Mouse (Mus musculus): Measurements from ENCODE around the gene Vps37b. TPM values are rescaled to one million over a fixed set of nuclear protein-coding genes. Genes with fewer than 3 reads are reported as not detected.

The Vps37b gene
- polyA plus RNA-seq, 1 experiment from 2014 or later, result 30.7 TPM

DNA sequence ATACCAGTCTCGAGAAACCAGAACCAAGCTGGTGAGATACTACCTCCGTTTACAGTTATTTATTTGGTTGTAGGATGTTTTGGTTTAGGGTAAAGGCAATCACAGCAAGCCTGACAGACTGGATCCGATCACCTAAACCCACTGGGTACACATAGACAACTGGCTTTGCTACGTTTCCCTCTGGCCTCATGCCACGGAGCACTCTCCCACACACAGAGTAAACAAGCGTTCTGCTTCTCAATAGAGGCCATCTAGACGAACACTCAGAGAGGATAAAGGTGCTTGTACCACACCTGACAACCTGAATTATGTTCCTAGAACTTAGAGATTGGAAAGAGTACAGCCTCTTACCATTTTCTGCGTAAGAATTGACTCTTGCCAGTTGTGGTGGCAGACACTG, 71.9 kb downstream of the Vps37b start:
- no peak overlapping the region for H3K27ac ChIP-seq
- ATAC-seq (replicated peaks; ENCODE audit: low FRiP score, low read depth), result no peak
- no peaks in the 10 kb centered on the region for H3K4me1 ChIP-seq (replicated peaks; ENCODE audit: insufficient read depth, low read length)
- no peaks in the 10 kb centered on the region for H3K9me3 ChIP-seq (replicated peaks; ENCODE audit: low read length)
- no peak overlapping the region for H3K4me3 ChIP-seq (replicated peaks; ENCODE audit: low read depth, low read length)
- 63% methylated on average over 8 of the region's 8 CpGs for WGBS
- no peak for TF ChIP-seq CTCF (IDR thresholded peaks at IDR 0.05; ENCODE audit: low read depth)
- H3K4me2 ChIP-seq (ENCODE audit: low read length), result no peak overlapping the region
- DNase-seq (ENCODE audit: low spot score), result no peak
- no peak overlapping the region for H3K9ac ChIP-seq (ENCODE audit: low read depth, low read length)
- no peaks in the 10 kb centered on the region for H3K27me3 ChIP-seq (ENCODE audit: insufficient read depth, low read length)
- H3K36me3 ChIP-seq (ENCODE audit: insufficient read depth, low read length), result no peaks in the 10 kb centered on the region

DNA sequence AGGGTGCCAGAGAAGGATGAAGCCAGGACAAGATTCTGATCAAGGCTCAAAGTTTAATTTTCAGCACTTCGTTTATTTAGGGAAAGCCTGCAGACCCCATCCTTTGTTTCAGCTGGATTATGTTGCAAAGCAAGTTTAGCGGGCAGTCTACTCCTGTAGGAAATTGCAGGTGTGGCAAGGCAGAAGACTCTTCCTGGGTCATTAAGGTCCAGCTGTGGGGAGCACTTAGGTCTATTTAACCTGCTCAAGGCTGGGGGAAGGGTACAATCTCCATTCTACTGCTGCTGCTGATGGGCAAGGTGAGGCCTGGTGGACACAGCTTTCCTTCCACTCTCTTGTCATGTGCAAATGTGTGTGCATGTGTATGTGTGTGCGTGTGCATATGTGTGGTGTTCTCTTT, 73.1 kb downstream of the Vps37b start:
- no peak overlapping the region for H3K4me3 ChIP-seq (replicated peaks; ENCODE audit: low read depth, low read length)
- H3K27ac ChIP-seq, result no peak overlapping the region
- H3K4me1 ChIP-seq (replicated peaks; ENCODE audit: insufficient read depth, low read length), result no peaks in the 10 kb centered on the region
- no peak overlapping the region for H3K9ac ChIP-seq (ENCODE audit: low read depth, low read length)
- no peaks in the 10 kb centered on the region for H3K27me3 ChIP-seq (ENCODE audit: insufficient read depth, low read length)
- no peaks in the 10 kb centered on the region for H3K36me3 ChIP-seq (ENCODE audit: insufficient read depth, low read length)
- no peak overlapping the region for H3K4me2 ChIP-seq (ENCODE audit: low read length)
- no peak for TF ChIP-seq CTCF (IDR thresholded peaks at IDR 0.05; ENCODE audit: low read depth)
- ATAC-seq (replicated peaks; ENCODE audit: low FRiP score, low read depth) (no peak), DNase-seq (ENCODE audit: low spot score) (no peak)
- H3K9me3 ChIP-seq (replicated peaks; ENCODE audit: low read length), result no peaks in the 10 kb centered on the region
- WGBS, result 64% methylated on average over 3 of the region's 3 CpGs

DNA sequence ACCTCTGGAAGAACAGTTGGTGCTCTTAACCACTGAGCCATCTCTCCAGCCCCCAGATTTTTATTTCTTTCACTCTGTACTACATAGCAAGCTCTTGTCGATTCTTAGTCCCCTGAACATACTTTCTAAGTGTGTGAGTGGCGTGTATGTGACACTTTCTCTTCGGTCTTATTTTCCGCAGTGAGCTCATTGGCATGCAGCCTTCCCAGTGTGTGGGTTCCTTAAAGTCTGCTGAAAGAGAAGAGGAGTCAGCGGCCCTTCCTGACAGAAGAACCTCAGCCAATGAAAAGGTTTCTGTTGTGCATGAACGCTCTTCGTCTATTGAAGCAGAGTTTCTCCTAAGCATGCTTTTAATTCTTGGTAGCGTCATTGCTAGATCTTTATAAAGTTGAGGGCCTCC, 74.9 kb downstream of the Vps37b start:
- Histone ChIP-seq H3K9me3 (replicated peaks; ENCODE audit: low read length) (no peaks in the 10 kb centered on the region), H3K4me3 (replicated peaks; ENCODE audit: low read depth, low read length) (no peak overlapping the region), H3K9ac (ENCODE audit: low read depth, low read length) (no peak overlapping the region), H3K36me3 (ENCODE audit: insufficient read depth, low read length) (no peaks in the 10 kb centered on the region), H3K4me1 (replicated peaks; ENCODE audit: insufficient read depth, low read length) (no peaks in the 10 kb centered on the region), H3K27me3 (ENCODE audit: insufficient read depth, low read length) (no peaks in the 10 kb centered on the region), H3K4me2 (ENCODE audit: low read length) (no peak overlapping the region), H3K27ac (no peak overlapping the region)
- ATAC-seq (replicated peaks; ENCODE audit: low FRiP score, low read depth), result no peak
- WGBS, result 90% methylated on average over 8 of the region's 8 CpGs
- DNase-seq (ENCODE audit: low spot score), result no peak
- no peak for TF ChIP-seq CTCF (IDR thresholded peaks at IDR 0.05; ENCODE audit: low read depth)

Small RNA genes lying within 50 kb of the gene (microRNA-seq; reads per million reads assigned to microRNA genes)
- not detected for gene Mir7032

Other genes with a start within 250 kb of the Vps37b start
- 0.15 TPM in 1 of 2 replicates, not detected in the other for gene Hcar2, start 166.8 kb downstream of the Vps37b start, polyA plus RNA-seq (2015; fragmentation: Nextera tagmentation; extraction: Ambion mirVana)
- 3.3 and 3.6 TPM in 2 replicates for gene Hcar1, start 152.2 kb downstream of the Vps37b start, polyA plus RNA-seq (2015; fragmentation: Nextera tagmentation; extraction: Ambion mirVana)
- 128 and 133 TPM in 2 replicates for gene Denr, start 125.1 kb downstream of the Vps37b start, polyA plus RNA-seq (2015; fragmentation: Nextera tagmentation; extraction: Ambion mirVana)
- 1.0 and 1.6 TPM in 2 replicates for gene Gm43518, start 104.9 kb downstream of the Vps37b start, polyA plus RNA-seq (2015; fragmentation: Nextera tagmentation; extraction: Ambion mirVana)
- 6.4 and 7.1 TPM in 2 replicates for gene Ccdc62, start 101.6 kb downstream of the Vps37b start, polyA plus RNA-seq (2015; fragmentation: Nextera tagmentation; extraction: Ambion mirVana)
- 24.8 and 28.4 TPM in 2 replicates for gene Hip1r, start 58.6 kb downstream of the Vps37b start, polyA plus RNA-seq (2015; fragmentation: Nextera tagmentation; extraction: Ambion mirVana)
- 3.3 TPM in 2 replicates for gene Abcb9, start 63.5 kb upstream of the Vps37b start, polyA plus RNA-seq (2015; fragmentation: Nextera tagmentation; extraction: Ambion mirVana)
- 30.3 and 31.6 TPM in 2 replicates for gene Ogfod2, start 80.0 kb upstream of the Vps37b start, polyA plus RNA-seq (2015; fragmentation: Nextera tagmentation; extraction: Ambion mirVana)
- 103 TPM in 2 replicates for gene Arl6ip4, start 83.8 kb upstream of the Vps37b start, polyA plus RNA-seq (2015; fragmentation: Nextera tagmentation; extraction: Ambion mirVana)
- 3.0 and 3.1 TPM in 2 replicates for gene Pitpnm2, start 217.5 kb upstream of the Vps37b start, polyA plus RNA-seq (2015; fragmentation: Nextera tagmentation; extraction: Ambion mirVana)

Measured in kidney, postnatal 0 days (tissue).